Mouse (Mus musculus) bone marrow, adult 2 months (tissue): ENCODE results near the gene Crlf1.

Experiments used
- CTCF ChIP-seq: fragments of 200-500 bp; IDR thresholded peaks from 2 replicates; pipeline ENCODE4 v1.5.1; 2011; ENCODE audit warnings: low read length, control low read depth; ENCODE audit not compliant: control insufficient read depth, insufficient read depth
- POLR2A ChIP-seq: fragments of 200-500 bp; IDR thresholded peaks from 2 replicates; pipeline ENCODE4 v1.6.1; 2011; ENCODE audit warnings: low read depth, mild to moderate bottlenecking, control low read depth, low read length, borderline replicate concordance; ENCODE audit not compliant: control insufficient read depth

GRCm38 (mm10) chr8:70447639-70448420 lies 45.1 kb upstream of the Crlf1 start:
- TF ChIP-seq POLR2A (no peak), CTCF (no peak)
